Mouse (Mus musculus): ENCODE data around the gene Smc2. TPM values are rescaled to one million over a fixed set of nuclear protein-coding genes. Genes with fewer than 3 reads are reported as not detected.
"Not testable (repeated sequence)": the region's sequence is repeated elsewhere in the genome, so short reads cannot be mapped to it uniquely, and the experiment has no call there.

The Smc2 gene
- 1 to 10 TPM; 3.1 to 4.5 TPM for total RNA-seq (2021)

- intact Hi-C loops (cut with DNase I) = loop anchor here (2.0 kb wide), 1 partner anchor 572 kb away; the partner anchor contains the start of gene Nipsnap3b
- DNase-seq (ENCODE audit: low spot score) = peak; percentile 84
These were observed at the start of gene Smc2 for GRCm38 (mm10) chr4:52438886-52439664. Smc2 (plus strand) TSS chr4:52439243.

- no peak for DNase-seq (ENCODE audit: low spot score)
- intact Hi-C loops (cut with DNase I) = no loop called here
These were observed 27.5 kb upstream of the Smc2 start for GRCm38 (mm10) chr4:52411587-52411986.

GRCm38 (mm10) chr4:52423653-52424052 lies 15.4 kb upstream of the Smc2 start:
- DNase-seq (ENCODE audit: low spot score) = no peak
- intact Hi-C loops (cut with DNase I) = no loop called here

- intact Hi-C loops (cut with DNase I) = no loop called here
- DNase-seq (ENCODE audit: low spot score) = no peak
These were observed 9.5 kb upstream of the Smc2 start for GRCm38 (mm10) chr4:52429310-52430198.

- intact Hi-C loops (cut with DNase I); DNase-seq (ENCODE audit: low spot score): not testable (repeated sequence)
These were observed 3.5 kb upstream of the Smc2 start for GRCm38 (mm10) chr4:52435551-52435950.

GRCm38 (mm10) chr4:52438371-52438885 lies 615 bp upstream of the Smc2 start:
- intact Hi-C loops (cut with DNase I) = loop anchor here (2.0 kb wide), 1 partner anchor 572 kb away; the partner anchor contains the start of gene Nipsnap3b
- DNase-seq (ENCODE audit: low spot score) = no peak

GRCm38 (mm10) chr4:52459726-52460125 lies 20.7 kb downstream of the Smc2 start:
- DNase-seq (ENCODE audit: low spot score) = no peak
- intact Hi-C loops (cut with DNase I) = no loop called here

GRCm38 (mm10) chr4:52461321-52461720 lies 22.3 kb downstream of the Smc2 start:
- DNase-seq (ENCODE audit: low spot score) = no peak
- intact Hi-C loops (cut with DNase I) = no loop called here

- intact Hi-C loops (cut with DNase I) = no loop called here
These were observed 34.4 kb downstream of the Smc2 start for GRCm38 (mm10) chr4:52473431-52473830.

GRCm38 (mm10) chr4:52487486-52487885 lies 48.4 kb downstream of the Smc2 start:
- DNase-seq (ENCODE audit: low spot score) = no peak
- intact Hi-C loops (cut with DNase I) = no loop called here

More at GRCm38 (mm10) chr4:52473431-52473830, 34.4 kb downstream of the Smc2 start:
- no peak for DNase-seq (ENCODE audit: low spot score)

GRCm38 (mm10) chr4:52497144-52497543 lies 58.1 kb downstream of the Smc2 start, which contains the start of gene Vma21-ps:
Vma21-ps (minus strand) TSS chr4:52497244.
- DNase-seq (ENCODE audit: low spot score); intact Hi-C loops (cut with DNase I): not testable (repeated sequence)

GRCm38 (mm10) chr4:52517580-52517979 lies 78.5 kb downstream of the Smc2 start:
- intact Hi-C loops (cut with DNase I) = no loop called here
- DNase-seq (ENCODE audit: low spot score) = no peak

- intact Hi-C loops (cut with DNase I) = no loop called here
- DNase-seq (ENCODE audit: low spot score) = no peak
These were observed 80.3 kb downstream of the Smc2 start for GRCm38 (mm10) chr4:52519301-52519700.

GRCm38 (mm10) chr4:52526464-52526863 lies 87.4 kb downstream of the Smc2 start:
- no peak for DNase-seq (ENCODE audit: low spot score)
- intact Hi-C loops (cut with DNase I) = no loop called here

- intact Hi-C loops (cut with DNase I) = no loop called here
- DNase-seq (ENCODE audit: low spot score) = no peak
These were observed 91.6 kb downstream of the Smc2 start for GRCm38 (mm10) chr4:52530636-52531035.

Other genes with a start within 250 kb of the Smc2 start
- not detected for gene Vma21-ps, start 58.0 kb downstream of the Smc2 start, total RNA-seq (2021)
- not detected for gene Toporsl, start 157.0 kb downstream of the Smc2 start, total RNA-seq (2021)